Comparison of ENCODE assay signal across 8 mouse cellular contexts in the genomic region with DNA sequence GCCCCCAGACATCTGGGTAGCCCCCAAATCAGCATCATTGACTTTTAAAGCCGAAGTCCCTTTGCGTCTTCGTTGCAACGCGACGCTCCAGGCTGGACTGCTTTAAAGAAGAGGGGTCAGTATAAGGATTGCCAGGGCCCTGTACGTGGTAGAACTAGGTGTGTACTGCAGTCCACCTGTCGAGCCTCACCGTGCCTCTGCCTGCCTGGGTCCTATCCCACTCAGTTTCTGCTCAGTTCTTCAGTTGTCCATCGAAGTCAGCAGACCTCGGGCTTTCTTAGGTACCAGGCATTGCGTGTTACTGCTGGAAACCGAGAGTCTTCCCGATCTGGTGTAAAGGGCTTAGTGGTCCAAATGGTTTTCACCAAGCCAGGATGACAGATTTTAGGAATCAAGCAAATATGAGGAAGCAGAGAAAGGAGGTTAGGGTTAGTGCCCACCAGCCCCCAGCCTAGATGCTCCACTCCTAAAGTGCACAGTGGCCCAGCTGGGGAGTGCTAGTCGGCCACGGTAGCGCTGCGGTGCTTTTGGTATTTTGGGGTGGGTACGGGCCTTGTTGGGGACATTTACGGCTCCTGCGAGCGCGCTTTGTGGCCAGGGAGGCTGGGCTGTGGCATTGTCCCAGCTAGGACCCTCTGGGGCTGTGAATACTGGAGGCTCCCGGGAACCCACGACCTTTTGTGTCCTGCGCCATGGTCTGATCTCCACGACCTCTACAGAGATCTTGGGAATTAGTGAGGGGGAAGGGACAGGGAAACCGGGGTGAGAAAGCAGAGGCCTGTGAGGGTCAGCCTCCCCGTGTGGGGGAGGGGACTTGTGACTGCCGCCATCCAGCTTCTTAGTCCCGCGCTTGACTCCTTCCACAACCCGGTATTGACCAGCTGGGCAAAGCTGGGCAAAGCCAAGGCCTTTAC.
DNase-seq lines count a peak whose midpoint lies in the region; ATAC-seq lines count a peak whose summit lies in the region.
"Had no signal": no experiment of that assay in that cellular context is flagged by ENCODE, and none has a peak within 500 bp of the region (broad histone marks: within the 10 kb centered on the region; RNA-seq: fewer than 3 reads in every experiment).

No protein-coding gene starts in this region.

- peaks cover 72% of the 10 kb centered on the region for H3K4me1 ChIP-seq in hindbrain, embryonic 12.5 days
- H3K4me1 ChIP-seq in midbrain, embryonic 15.5 days = peaks cover 64% of the 10 kb centered on the region

- ATAC-seq in hindbrain, embryonic 12.5 days (ENCODE audit: low FRiP score) = 0 out of 2 replicates have a peak, but pooled peaks have one; percentile 0
- no peak for ATAC-seq in midbrain, embryonic 15.5 days (replicated peaks)
- ATAC-seq in megakaryocyte-erythroid progenitor cell, adult 5-6 weeks (replicated peaks; ENCODE audit: low FRiP score, low TSS enrichment, poor library complexity, severe bottlenecking) = no peak
- ATAC-seq: inflammation-experienced regulatory T-cells, adult 6 months had no signal

- 2% methylated on average over 33 of the region's 33 CpGs for WGBS in hindbrain, embryonic 12.5 days
- WGBS in midbrain, embryonic 15.5 days = 2% methylated on average over 33 of the region's 33 CpGs

- H3K9me3 ChIP-seq in hindbrain, embryonic 12.5 days (replicated peaks) = no peaks in the 10 kb centered on the region
- no peaks in the 10 kb centered on the region for H3K9me3 ChIP-seq in midbrain, embryonic 15.5 days

- no peaks in the 10 kb centered on the region for H3K36me3 ChIP-seq in hindbrain, embryonic 12.5 days
- H3K36me3 ChIP-seq in midbrain, embryonic 15.5 days (replicated peaks) = no peaks in the 10 kb centered on the region

- peak overlapping the region; percentile 95 for H3K27ac ChIP-seq in hindbrain, embryonic 12.5 days
- H3K27ac ChIP-seq in midbrain, embryonic 15.5 days = peak overlapping the region; percentile 94

- peak overlapping the region; percentile 89 for H3K9ac ChIP-seq in hindbrain, embryonic 12.5 days
- peak overlapping the region; percentile 91 for H3K9ac ChIP-seq in midbrain, embryonic 15.5 days

- peak overlapping the region; percentile 81 for H3K4me3 ChIP-seq in hindbrain, embryonic 12.5 days
- peak overlapping the region; percentile 67 for H3K4me3 ChIP-seq in midbrain, embryonic 15.5 days

- DNase-seq in ZHBTc4 (ENCODE audit: low read depth, low spot score) = peak; percentile 5
- peak; percentile 76 for DNase-seq in embryo, embryonic 11 days
- no peak for DNase-seq in kidney, adult 11 months
- DNase-seq in kidney, adult 18-20 months = no peak

- H3K27me3 ChIP-seq in hindbrain, embryonic 12.5 days = peaks cover 45% of the 10 kb centered on the region
- no peaks in the 10 kb centered on the region for H3K27me3 ChIP-seq in midbrain, embryonic 15.5 days (replicated peaks)

- H3K4me2 ChIP-seq in hindbrain, embryonic 12.5 days (replicated peaks) = peak overlapping the region; percentile 83
- H3K4me2 ChIP-seq in midbrain, embryonic 15.5 days = peak overlapping the region; percentile 73

Comparison
In these comparisons a context has a peak if more than half of its experiments do, and no peak if none do; other contexts are left out.
1. DNase-seq: peak in ZHBTc4 (single experiment) and embryo, embryonic 11 days (single experiment); none in kidney, adult 11 months (single experiment) and kidney, adult 18-20 months (single experiment).